Mouse (Mus musculus) heart, postnatal 10 days (tissue): ENCODE results near the gene Glipr1l1. TPM values are rescaled to one million over a fixed set of nuclear protein-coding genes. Genes with fewer than 3 reads are reported as not detected.
"Not testable (repeated sequence)": the region's sequence is repeated elsewhere in the genome, so short reads cannot be mapped to it uniquely, and the experiment has no call there.

Experiments used
- DNase-seq, 2 experiments: peaks; one replicate each; pipeline ENCODE4 v3.0.0; 2021
- intact Hi-C: fragments of 180-260 bp; cut with DNase I; formaldehyde crosslinking; loops from one replicate; pipeline ENCODE4 v1.15.1; 2025
- total RNA-seq, 2 experiments: library from RNA; stranded (reverse); gene quantifications; 2 replicates each; pipeline ENCODE4 v1.2.3; 2021

Gene Glipr1l1
- not detected for total RNA-seq

DNA sequence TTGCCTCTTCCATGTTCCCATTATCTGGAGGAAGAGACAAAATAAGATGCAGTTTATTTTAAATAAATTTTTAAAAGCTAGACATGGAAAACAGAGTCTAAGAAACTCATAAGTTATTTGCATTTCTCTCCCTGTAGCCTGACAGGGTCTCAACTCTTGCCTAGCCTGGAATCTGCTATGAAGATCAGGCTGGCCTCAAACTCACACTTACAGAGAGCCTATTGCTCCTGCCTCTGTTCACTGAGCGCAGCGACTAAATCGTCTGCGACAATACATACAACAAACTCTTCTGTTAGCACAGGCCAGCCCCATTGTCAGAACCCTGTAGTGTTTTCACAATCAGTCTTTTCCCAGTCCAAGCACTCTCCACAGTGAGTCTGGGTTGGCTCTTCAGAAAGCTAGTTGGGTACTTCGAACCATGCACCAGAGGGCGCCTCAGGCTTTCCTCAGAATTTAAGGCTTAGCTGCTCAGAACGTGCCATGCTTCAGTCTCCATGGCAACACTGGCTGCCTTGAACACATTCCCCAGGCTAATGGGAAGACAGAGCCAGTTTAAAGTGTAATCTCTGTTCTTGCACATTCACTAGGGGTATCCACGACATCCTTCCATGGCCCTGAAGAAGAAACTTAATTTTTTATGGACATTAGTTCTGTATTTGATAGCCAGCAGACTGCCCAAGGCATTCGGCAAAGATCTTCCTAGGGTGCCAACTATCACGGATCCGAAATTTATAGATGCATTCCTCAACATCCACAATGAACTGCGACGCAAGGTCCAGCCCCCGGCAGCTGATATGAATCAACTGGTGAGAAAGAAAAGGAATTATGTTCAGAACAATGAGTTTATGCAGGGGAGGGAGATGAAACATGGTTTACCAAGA, at the start of gene Glipr1l1:
Gene Glipr1l1, plus strand, starts transcription at position 488 of the 881 bp plus-strand sequence.
- peak; percentile 26 to 31 for DNase-seq
- intact Hi-C loops, result loop anchor here (5.0 kb wide), 1 partner anchor 102 kb away; the partner anchor contains the start of genes Caps2 and Glipr1l3

DNA sequence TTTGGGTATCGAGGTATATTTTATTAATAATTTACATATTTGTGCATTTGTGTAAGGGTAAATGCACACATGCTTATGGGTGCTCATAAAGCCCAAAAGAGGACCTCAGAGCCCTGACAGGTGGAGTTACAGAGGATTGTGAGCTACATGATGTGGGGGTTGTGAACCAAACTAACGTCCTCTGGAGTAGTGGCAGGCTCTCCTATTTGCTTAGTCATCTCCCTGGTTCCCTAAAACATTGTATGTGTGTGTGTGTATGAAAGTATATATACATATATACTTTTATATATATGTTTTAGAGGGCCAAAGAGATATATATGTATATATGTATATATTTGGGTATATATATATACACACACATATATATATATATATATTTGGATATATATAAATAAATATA, 36.4 kb upstream of the Glipr1l1 start:
- DNase-seq, result no peak
- intact Hi-C loops, result no loop called here

DNA sequence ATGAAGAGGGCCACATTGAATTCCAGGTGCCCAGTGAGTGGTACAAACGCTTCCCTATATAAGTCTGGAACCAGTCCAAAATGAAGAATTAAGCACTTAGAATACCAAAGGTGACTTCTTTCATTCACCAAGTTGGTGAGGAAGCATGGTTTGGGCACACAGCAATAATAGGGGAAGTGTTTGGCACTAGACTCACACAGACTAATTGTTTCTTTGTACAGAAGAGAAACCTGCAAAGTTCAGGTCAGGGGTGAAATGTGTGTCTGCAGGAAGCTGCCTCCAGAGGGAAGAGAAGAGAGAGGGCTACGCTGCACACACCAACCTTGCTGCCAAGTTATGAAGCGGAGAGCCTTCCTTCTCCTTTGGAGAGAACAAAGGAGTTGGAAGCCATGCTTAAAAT, 31.3 kb upstream of the Glipr1l1 start:
- DNase-seq, intact Hi-C loops: not testable (repeated sequence)

DNA sequence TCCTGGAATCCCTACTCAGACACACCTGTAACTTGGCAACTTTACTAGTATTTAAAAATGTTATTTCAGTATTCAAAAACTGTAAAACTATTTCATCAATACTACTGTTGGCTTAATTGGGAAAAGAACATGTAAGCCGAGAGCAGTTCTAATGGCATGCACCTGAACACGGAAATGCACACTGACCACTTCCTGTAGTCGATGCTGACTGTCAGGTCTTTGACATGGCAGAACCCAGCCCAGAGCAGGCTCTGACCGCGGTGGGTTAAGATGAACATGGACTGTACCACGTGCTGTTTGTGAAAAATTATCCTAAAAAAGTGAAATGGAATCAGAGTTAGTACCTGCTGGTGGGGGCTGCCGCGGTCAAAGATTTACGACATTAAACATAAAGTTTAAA, 16.5 kb upstream of the Glipr1l1 start:
- intact Hi-C loops, DNase-seq: not testable (repeated sequence)

DNA sequence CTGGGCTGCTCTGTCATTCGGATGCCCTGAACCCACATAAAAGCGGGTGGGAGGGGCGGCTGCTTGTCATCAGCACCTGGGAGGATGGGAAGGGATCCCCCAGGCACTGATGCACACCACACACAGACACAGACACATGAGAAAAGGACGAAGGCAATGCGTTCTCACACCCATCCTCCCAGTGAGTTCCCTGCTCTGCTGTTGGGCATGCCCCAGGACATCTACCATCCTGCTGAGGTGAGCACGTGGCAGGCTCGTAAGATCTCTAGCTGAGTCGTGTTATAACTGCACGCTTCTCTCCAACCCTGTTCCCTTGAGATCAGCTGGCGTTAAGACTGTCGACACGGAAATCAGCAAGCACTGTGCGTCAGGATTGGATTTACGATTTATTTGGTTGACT, 15.7 kb upstream of the Glipr1l1 start:
- DNase-seq, intact Hi-C loops: not testable (repeated sequence)

DNA sequence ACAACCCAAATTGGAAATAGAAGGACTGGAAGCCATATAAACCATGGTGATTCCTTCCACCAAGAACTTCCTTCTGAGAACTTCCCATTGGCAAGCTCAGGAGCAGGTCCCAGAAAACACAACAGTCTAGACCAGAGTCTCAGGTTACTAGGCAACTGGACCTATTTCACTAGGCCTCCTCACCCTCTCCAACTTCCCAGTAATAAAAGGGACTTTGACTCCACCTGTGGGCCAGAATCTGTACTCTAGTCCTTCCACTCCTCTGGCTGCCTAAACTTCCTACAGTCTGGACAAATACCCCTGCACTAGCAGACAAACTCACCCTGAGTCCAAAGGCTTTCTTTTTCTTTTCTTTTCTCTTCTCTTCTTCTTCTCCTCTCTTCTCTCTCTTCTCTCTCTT, 8.8 kb upstream of the Glipr1l1 start:
- intact Hi-C loops, result no loop called here
- DNase-seq, result no peak

DNA sequence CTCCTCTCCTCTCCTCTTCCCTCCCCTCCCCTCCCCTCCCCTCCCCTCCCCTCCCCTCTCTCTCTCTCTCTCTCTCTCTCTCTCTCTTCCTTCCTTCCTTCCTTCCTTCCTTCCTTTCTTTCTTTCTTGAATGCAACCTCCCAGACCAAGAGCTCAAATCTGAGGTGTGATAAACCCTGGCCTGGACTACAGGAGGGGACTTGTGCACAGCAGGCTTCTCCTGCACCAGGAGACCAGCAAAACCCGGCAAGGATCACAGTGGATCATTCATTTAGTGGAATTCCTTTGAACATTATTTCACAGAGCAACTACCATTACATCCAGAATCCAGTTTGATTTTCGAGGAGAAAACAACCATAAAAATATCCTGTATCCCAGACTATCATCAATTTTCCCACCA, 8.0 kb upstream of the Glipr1l1 start:
- intact Hi-C loops, result not testable (repeated sequence)
- DNase-seq, result peak; percentile 1 to 2

DNA sequence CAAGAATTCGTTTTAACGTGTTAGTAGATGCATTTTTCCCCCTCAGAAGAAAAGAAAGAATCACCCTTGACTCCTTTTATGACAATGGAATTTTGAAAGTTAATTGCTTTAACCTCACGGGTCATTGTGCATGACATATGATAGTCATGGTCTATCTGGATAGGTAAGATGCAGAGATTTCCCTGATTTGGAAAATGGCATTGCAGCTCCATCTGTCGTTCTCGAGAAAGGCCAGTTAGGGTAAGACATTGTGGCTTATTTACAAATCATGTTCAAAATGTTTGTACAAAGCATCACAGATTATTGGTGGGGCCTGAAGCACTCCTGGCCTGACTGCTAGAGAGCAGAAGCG, 570 bp downstream of the Glipr1l1 start:
- intact Hi-C loops, result loop anchor here (5.0 kb wide), 1 partner anchor 102 kb away; the partner anchor contains the start of genes Caps2 and Glipr1l3
- not testable (repeated sequence) for DNase-seq

DNA sequence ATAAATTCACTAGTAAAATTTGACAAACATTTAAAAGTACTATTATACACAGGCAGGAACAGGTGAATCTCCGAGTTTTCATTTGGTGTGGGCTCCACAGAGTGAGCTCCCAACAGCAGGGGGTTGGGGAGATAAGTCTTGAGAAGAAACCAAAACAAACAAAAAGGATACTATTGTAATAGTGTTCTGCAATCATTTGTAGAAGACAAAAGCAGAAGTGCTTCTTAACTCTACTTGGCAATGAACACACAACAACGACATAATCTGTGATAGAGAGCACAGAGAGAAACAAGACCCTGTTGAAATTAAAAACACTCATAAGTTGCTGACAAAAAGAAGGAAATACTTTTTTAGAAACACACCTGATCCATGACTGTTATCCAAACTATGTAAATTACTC, 20.1 kb downstream of the Glipr1l1 start:
- intact Hi-C loops, result no loop called here
- no peak for DNase-seq

DNA sequence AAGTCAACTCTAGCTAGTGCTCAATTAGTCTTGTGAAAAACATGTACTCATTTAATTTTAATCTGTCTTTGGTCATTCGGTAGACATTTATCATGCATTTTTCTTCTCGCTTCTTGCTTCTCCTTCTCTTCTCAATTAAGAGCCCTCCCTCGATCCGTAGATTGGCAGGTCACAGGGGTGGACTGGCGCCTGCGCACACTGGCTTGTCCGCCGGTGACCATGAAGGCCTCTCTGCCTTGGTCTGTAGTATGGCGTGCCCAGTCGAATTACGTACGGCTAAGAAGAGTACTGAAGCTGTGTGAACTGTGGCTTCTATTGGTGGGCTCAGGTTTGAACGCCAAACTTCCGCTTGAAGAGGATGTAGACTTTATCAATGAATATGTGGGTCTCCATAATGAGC, 23.2 kb downstream of the Glipr1l1 start, which contains the start of gene Glipr1l2:
Gene Glipr1l2, plus strand, starts transcription at position 198 of the 400 bp plus-strand sequence.
- DNase-seq, result no peak
- intact Hi-C loops, result no loop called here

DNA sequence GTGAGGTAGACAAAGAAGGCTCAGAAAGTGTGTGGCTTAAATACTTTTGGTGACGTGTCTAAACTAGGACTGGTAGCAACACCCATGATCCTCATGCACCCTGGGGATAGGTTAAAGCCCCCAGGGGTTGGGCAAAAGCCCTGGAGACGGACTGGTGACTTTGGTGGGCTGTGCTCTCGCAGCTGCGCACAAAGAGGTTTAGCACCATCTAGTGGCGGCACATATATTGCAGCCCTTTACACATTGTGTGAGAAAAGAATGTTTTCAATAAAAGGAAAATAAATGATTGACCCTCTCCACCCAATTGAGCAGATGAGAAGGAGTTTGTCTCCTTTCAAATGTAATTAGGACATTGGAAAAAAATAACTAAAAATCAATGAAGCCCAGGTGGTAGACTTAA, 45.8 kb downstream of the Glipr1l1 start:
- DNase-seq, result peak; percentile 42 to 66
- intact Hi-C loops, result loop anchor here (2.0 to 10.0 kb wide), 2 partner anchors 129 to 611 kb away; no protein-coding TSS in a partner anchor

DNA sequence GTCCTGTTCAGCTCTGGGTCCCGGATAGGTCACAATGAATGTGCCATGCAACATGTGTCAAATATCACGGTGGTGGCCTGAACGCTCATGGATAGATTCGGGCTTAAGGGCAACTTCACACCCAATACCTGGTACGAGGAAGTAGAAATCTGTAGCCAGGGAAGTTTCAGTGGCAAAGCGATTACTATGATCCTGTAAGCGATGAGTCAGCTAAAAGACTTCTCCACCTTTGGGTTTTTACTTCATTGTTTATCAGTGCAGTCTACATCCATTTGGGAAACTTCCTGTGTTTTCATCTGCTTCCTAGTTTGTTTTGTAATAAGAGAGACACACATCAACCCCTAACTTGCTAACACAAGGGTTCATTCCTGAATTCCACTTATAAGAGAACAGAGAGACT, 50.4 kb downstream of the Glipr1l1 start:
- intact Hi-C loops, result no loop called here
- no peak for DNase-seq

DNA sequence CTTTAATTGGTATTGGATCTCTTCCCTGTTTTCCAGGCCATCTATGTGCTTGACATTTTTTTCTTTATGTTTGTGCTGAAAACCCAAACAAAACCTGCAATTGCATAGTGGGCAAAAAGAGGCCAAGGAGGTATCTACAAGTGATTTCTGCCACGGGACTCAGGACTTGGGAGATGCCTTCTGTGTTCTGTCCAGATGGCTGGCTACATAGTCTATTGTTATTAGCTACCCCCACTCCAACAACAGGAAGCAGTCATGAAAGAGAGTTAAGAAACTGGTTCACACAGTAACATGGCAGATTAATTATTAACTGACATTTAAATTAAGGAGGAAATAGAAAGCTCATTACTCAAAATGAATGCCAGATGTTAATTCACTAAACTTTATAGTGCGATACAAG, 65.1 kb downstream of the Glipr1l1 start:
- intact Hi-C loops, result not testable (repeated sequence)

DNA sequence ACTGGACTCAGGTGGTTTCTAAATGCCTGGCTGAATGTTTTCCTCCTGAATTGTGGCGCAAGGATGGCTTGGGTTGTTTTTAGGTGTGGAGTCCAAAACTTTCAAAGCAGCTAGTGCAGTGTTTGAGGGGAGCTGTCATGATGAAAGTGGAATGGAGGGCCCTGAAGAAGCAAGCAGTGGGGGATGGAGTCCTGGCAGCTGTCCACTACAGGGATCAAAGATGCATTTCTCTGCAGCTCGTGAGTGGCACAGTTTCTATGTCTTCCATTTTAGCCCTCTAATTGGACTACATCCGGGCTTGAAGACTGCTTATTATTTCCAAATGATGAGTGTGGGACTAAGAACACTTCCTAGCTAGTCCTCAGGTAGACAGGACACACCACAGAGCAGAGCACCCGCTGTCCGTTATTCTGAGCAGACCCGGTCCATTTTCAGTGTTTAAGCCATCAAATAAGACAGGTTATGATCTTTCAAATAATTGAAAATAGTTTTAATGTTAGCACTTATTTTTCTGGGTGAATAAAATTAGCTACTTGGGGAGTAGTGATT, 67.8 kb downstream of the Glipr1l1 start:
- DNase-seq, result not testable (repeated sequence)

More for the DNA sequence above, 65.1 kb downstream of the Glipr1l1 start:
- not testable (repeated sequence) for DNase-seq

More for the DNA sequence above, 67.8 kb downstream of the Glipr1l1 start:
- intact Hi-C loops, result not testable (repeated sequence)

Other genes with a start within 250 kb of the Glipr1l1 start
- gene Krr1, start 87.5 kb upstream of the Glipr1l1 start, total RNA-seq, result 10 to 100 TPM; 21.2 to 22.1 TPM
- gene Glipr1, start 57.6 kb upstream of the Glipr1l1 start, total RNA-seq, result 1 to 10 TPM in 1 of 2 experiments, under 1 TPM in 1; 0.72 to 1.2 TPM
- gene Glipr1l2, start 23.2 kb downstream of the Glipr1l1 start, total RNA-seq, result not detected
- not detected for gene Glipr1l3, start 100.1 kb downstream of the Glipr1l1 start, total RNA-seq
- gene Caps2, start 103.4 kb downstream of the Glipr1l1 start, total RNA-seq, result not detected
- under 1 TPM; 0.45 to 0.65 TPM for gene Kcnc2, start 210.9 kb downstream of the Glipr1l1 start, total RNA-seq